Mouse (Mus musculus) forebrain, embryonic 16.5 days (tissue): ENCODE data around the gene Tmc6. TPM values are rescaled to one million over a fixed set of nuclear protein-coding genes. Genes with fewer than 3 reads are reported as not detected.

ENCODE experiments used
- ATAC-seq: fragments of 200-750 bp; cut with Nextera tagmentation; 2 replicates; pipeline ENCODE4 v1.8.0; 2017; ENCODE audit warnings: mild to moderate bottlenecking, moderate library complexity
- H3K27ac ChIP-seq: fragments of 300-500 bp; sonication (generic); 2 replicates; pipeline ENCODE4 v1.5.1; 2014; ENCODE audit warnings: low read length, control low read depth
- H3K27me3 ChIP-seq: fragments of 300-500 bp; sonication (generic); replicated peaks from 2 replicates; pipeline ENCODE4 v1.6.1; 2014; ENCODE audit warnings: low read length; ENCODE audit not compliant: control insufficient read depth, insufficient read depth
- H3K36me3 ChIP-seq: fragments of 300-500 bp; sonication (generic); 2 replicates; pipeline ENCODE4 v1.6.1; 2014; ENCODE audit not compliant: control insufficient read depth, insufficient read depth
- H3K4me1 ChIP-seq: fragments of 300-500 bp; sonication (generic); replicated peaks from 2 replicates; pipeline ENCODE4 v1.6.1; 2014; ENCODE audit warnings: low read length; ENCODE audit not compliant: control insufficient read depth, insufficient read depth
- H3K4me2 ChIP-seq: fragments of 300-500 bp; sonication (generic); 2 replicates; pipeline ENCODE4 v1.6.1; 2014; ENCODE audit warnings: mild to moderate bottlenecking, low read length, control low read depth
- H3K4me3 ChIP-seq: fragments of 300-500 bp; sonication (generic); replicated peaks from 2 replicates; pipeline ENCODE4 v1.5.1; 2014; ENCODE audit warnings: mild to moderate bottlenecking, low read length, control low read depth
- H3K9ac ChIP-seq: fragments of 300-500 bp; sonication (generic); replicated peaks from 2 replicates; pipeline ENCODE4 v1.6.1; 2014; ENCODE audit warnings: low read depth, low read length, control low read depth
- H3K9me3 ChIP-seq: fragments of 300-500 bp; sonication (generic); 2 replicates; pipeline ENCODE4 v1.6.1; 2016; ENCODE audit warnings: low read length; ENCODE audit not compliant: control insufficient read depth
- WGBS: fragments of 180-500 bp; shearing (Covaris S2); extraction: QIAGEN DNeasy Blood & Tissue Kit; methylation state at CpG from one replicate; pipeline ENCODE4 v1.1.7; 2014; 5-methylcytosine and 5-hydroxymethylcytosine counted together
- polyA plus RNA-seq: library from polyadenylated mRNA; unstranded; fragments of >200 nt; fragmentation: Nextera tagmentation; extraction: Ambion mirVana; gene quantifications from 2 replicates; pipeline ENCODE4 v1.2.1, GENCODE M21; 2015

The Tmc6 gene
- polyA plus RNA-seq, 1 experiment from 2014 or later, result 3.3 TPM

DNA sequence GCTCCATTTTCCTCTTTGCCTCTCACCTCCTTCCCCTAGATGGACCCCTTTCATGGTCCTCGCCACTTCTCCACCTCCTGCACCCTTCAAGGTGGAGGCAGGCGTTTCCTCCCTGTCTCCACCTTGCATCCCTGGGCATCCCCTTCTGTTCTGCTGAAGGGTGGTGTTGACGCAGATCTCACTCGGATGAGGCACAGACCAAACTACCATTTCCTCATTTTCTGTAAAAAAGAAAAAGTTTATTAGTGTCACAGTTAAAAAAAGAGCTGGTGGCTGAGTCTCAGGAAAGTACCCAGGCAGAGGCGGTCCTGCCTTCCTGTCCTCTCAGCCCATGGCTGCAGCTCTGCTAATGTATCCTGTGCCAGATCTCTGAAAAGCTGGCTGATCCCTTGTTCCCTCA lies 17.2 kb upstream of the Tmc6 start:
- H3K27ac ChIP-seq, result no peak overlapping the region
- no peaks in the 10 kb centered on the region for H3K36me3 ChIP-seq
- ATAC-seq, result no peak
- no peak overlapping the region for H3K9ac ChIP-seq
- H3K4me3 ChIP-seq, result no peak overlapping the region
- no peaks in the 10 kb centered on the region for H3K9me3 ChIP-seq
- H3K27me3 ChIP-seq, result no peaks in the 10 kb centered on the region
- 60% methylated on average over 5 of the region's 5 CpGs for WGBS
- H3K4me1 ChIP-seq, result no peaks in the 10 kb centered on the region
- no peak overlapping the region for H3K4me2 ChIP-seq

DNA sequence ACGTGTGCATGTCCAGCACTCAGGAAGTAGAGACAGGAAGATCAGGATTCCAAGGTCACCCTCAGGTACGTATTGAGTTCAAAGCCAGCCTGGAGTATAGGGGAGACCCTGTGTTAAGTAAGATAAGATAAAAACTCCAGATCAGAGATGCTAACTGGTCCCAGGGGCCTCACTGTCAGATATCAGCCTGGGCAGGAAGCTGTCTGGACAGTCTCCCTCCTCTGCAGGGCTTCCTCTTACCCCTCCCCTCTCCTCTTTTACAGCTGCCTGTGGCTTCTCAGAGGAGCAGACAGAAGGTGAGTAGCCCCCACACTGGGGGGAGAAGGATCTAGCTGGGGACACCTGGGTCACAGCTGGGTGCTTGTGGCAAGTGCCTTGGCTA lies 16.2 kb upstream of the Tmc6 start:
- WGBS, result 65% methylated on average over 2 of the region's 2 CpGs
- no peaks in the 10 kb centered on the region for H3K9me3 ChIP-seq
- no peak overlapping the region for H3K9ac ChIP-seq
- no peak for ATAC-seq
- no peaks in the 10 kb centered on the region for H3K4me1 ChIP-seq
- no peak overlapping the region for H3K27ac ChIP-seq
- no peak overlapping the region for H3K4me2 ChIP-seq
- H3K27me3 ChIP-seq, result no peaks in the 10 kb centered on the region
- H3K36me3 ChIP-seq, result no peaks in the 10 kb centered on the region
- H3K4me3 ChIP-seq, result no peak overlapping the region

DNA sequence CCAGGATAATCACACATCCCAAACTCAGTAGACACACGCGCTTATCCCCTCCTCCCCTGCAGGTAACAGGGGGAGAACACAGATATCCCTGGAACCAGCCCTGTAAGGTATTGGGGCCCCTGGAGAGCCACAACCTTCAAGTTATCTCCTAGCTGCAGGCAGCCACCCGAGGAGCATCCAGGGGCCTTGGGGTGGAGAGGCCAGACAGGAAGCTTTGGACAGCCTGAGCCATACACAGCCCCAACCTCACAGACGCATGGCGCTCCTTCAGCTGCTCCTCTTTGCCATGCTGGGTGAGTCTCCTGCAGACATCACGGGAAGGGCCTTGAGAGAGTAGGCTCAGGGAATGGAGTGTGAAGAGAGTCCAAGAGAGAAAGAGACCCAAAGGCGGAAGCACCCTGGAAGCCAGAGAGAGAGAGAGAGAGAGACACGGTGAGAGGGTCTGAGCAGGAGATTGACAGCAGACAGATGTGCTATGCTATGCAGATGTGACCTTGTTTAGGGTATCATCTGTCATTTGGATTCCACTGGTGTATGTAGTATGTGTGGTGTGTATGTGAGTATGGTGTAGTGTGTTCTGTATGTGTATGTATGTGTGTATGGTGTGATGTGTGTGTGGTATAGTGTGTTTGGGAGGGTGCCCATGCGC lies 15.6 kb upstream of the Tmc6 start, which contains the start of gene 6030468B19Rik:
TSS of gene 6030468B19Rik (plus strand) at position 150 of the 649 bp plus-strand sequence.
- ATAC-seq, result no peak
- no peaks in the 10 kb centered on the region for H3K36me3 ChIP-seq
- no peak within 1 kb of the TSS for H3K27ac ChIP-seq
- H3K9ac ChIP-seq, result no peak within 1 kb of the TSS
- 66% methylated on average over 9 of the region's 9 CpGs for WGBS
- no peaks in the 10 kb centered on the region for H3K27me3 ChIP-seq
- no peak within 1 kb of the TSS for H3K4me2 ChIP-seq
- H3K4me1 ChIP-seq, result no peaks in the 10 kb centered on the region
- H3K9me3 ChIP-seq, result no peaks in the 10 kb centered on the region
- no peak within 1 kb of the TSS for H3K4me3 ChIP-seq

- H3K9me3 ChIP-seq, result no peaks in the 10 kb centered on the region
- no peak for ATAC-seq
- H3K27ac ChIP-seq, result no peak overlapping the region
- H3K4me2 ChIP-seq, result no peak overlapping the region
- H3K36me3 ChIP-seq, result no peaks in the 10 kb centered on the region
- H3K4me1 ChIP-seq, result 0 out of 2 replicates have a peak, but pooled peaks cover 2% of the 10 kb centered on the region
- H3K27me3 ChIP-seq, result no peaks in the 10 kb centered on the region
- H3K4me3 ChIP-seq, result no peak overlapping the region
- 59% methylated on average over 5 of the region's 5 CpGs for WGBS
- no peak overlapping the region for H3K9ac ChIP-seq
Measured at GRCm38 (mm10) chr11:117796954-117797353, 15.0 kb upstream of the Tmc6 start.

- H3K9me3 ChIP-seq, result no peaks in the 10 kb centered on the region
- no peak overlapping the region for H3K9ac ChIP-seq
- H3K36me3 ChIP-seq, result no peaks in the 10 kb centered on the region
- H3K4me2 ChIP-seq, result no peak overlapping the region
- no peaks in the 10 kb centered on the region; the same call in 1 of the 2 replicates for H3K27me3 ChIP-seq
- no peak overlapping the region for H3K4me3 ChIP-seq
- ATAC-seq, result no peak
- 55% methylated on average over 4 of the region's 4 CpGs for WGBS
- 0 out of 2 replicates have a peak, but pooled peaks cover 5% of the 10 kb centered on the region for H3K4me1 ChIP-seq
- H3K27ac ChIP-seq, result no peak overlapping the region
Measured at GRCm38 (mm10) chr11:117794035-117794551, 12.1 kb upstream of the Tmc6 start.

- Histone ChIP-seq H3K27me3 (no peaks in the 10 kb centered on the region; the same call in 1 of the 2 replicates), H3K9ac (no peak overlapping the region), H3K4me3 (no peak overlapping the region), H3K36me3 (no peaks in the 10 kb centered on the region), H3K9me3 (no peaks in the 10 kb centered on the region), H3K4me2 (no peak overlapping the region), H3K27ac (no peak overlapping the region), H3K4me1 (0 out of 2 replicates have a peak, but pooled peaks cover 5% of the 10 kb centered on the region)
- no peak for ATAC-seq
- WGBS, result 10% methylated on average over 22 of the region's 22 CpGs
Measured at GRCm38 (mm10) chr11:117792281-117792888, 10.4 kb upstream of the Tmc6 start.

- Histone ChIP-seq H3K27me3 (no peaks in the 10 kb centered on the region; the same call in 1 of the 2 replicates), H3K4me1 (0 out of 2 replicates have a peak, but pooled peaks cover 5% of the 10 kb centered on the region), H3K4me3 (no peak overlapping the region), H3K36me3 (no peaks in the 10 kb centered on the region), H3K27ac (no peak overlapping the region), H3K4me2 (no peak overlapping the region), H3K9me3 (no peaks in the 10 kb centered on the region), H3K9ac (no peak overlapping the region)
- WGBS, result 89% methylated on average over 9 of the region's 9 CpGs
- no peak for ATAC-seq
Measured at GRCm38 (mm10) chr11:117791441-117791761, 9.4 kb upstream of the Tmc6 start.

- no peak overlapping the region for H3K27ac ChIP-seq
- H3K4me3 ChIP-seq, result no peak overlapping the region
- ATAC-seq, result no peak
- H3K9ac ChIP-seq, result no peak overlapping the region
- no peaks in the 10 kb centered on the region for H3K36me3 ChIP-seq
- no peaks in the 10 kb centered on the region for H3K9me3 ChIP-seq
- H3K27me3 ChIP-seq, result no peaks in the 10 kb centered on the region; the same call in 1 of the 2 replicates
- 36% methylated on average over 23 of the region's 23 CpGs for WGBS
- H3K4me1 ChIP-seq, result 0 out of 2 replicates have a peak, but pooled peaks cover 5% of the 10 kb centered on the region
- H3K4me2 ChIP-seq, result no peak overlapping the region
Measured at GRCm38 (mm10) chr11:117790703-117791440, 8.9 kb upstream of the Tmc6 start.

DNA sequence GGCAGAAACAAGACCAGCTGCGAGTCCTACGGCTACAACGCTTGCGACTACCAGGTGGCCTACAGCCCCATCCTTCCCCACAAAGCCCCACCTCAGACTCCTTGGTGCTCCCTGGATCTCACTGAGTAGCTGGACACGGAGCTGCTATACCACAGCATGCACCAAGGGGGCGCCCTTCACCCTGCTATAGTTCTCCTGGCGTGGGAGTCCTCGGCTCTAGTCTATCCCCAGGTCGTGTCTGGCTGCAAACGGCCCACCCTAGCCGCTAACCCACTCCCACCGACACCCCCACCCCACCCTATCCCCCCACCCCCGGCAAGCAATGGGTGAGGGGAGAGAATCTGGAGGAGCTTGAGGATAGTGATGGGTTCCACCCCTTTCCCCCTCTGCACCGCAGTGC lies 8.3 kb upstream of the Tmc6 start:
- ATAC-seq, result no peak
- Histone ChIP-seq H3K4me1 (0 out of 2 replicates have a peak, but pooled peaks cover 5% of the 10 kb centered on the region), H3K4me2 (no peak overlapping the region), H3K27ac (no peak overlapping the region), H3K27me3 (no peaks in the 10 kb centered on the region; the same call in 1 of the 2 replicates), H3K9me3 (no peaks in the 10 kb centered on the region), H3K4me3 (no peak overlapping the region), H3K9ac (no peak overlapping the region), H3K36me3 (no peaks in the 10 kb centered on the region)
- 4% methylated on average over 14 of the region's 14 CpGs for WGBS
